Mouse (Mus musculus): ENCODE results near the gene Mpp4.

GRCm38 (mm10) chr1:59162309-59163024 is 722 bp downstream of the Mpp4 start:
- TF ChIP-seq EP300 (IDR thresholded peaks at IDR 0.05; ENCODE audit: low read depth) (no peak), CTCF (IDR thresholded peaks at IDR 0.05; ENCODE audit: low read depth) (no peak)
